Mouse (Mus musculus): ENCODE results near the gene Wdr83os.

GRCm38 (mm10) chr8:85076001-85076400, 4.5 kb upstream of the Wdr83os start:
- TF ChIP-seq EP300 (IDR thresholded peaks at IDR 0.05; ENCODE audit: low read depth) (peak; percentile 82), CTCF (IDR thresholded peaks at IDR 0.05; ENCODE audit: low read depth) (peak; percentile 81)
